Mouse (Mus musculus) spleen, postnatal 14 days (tissue): ENCODE measurements around the gene Cytip.

ENCODE experiments used
- DNase-seq, 2 experiments: peaks; one replicate each; pipeline ENCODE4 v3.0.0; 2021 to 2022; ENCODE audit warnings: low spot score in 2 of 2

Gene Cytip

DNA sequence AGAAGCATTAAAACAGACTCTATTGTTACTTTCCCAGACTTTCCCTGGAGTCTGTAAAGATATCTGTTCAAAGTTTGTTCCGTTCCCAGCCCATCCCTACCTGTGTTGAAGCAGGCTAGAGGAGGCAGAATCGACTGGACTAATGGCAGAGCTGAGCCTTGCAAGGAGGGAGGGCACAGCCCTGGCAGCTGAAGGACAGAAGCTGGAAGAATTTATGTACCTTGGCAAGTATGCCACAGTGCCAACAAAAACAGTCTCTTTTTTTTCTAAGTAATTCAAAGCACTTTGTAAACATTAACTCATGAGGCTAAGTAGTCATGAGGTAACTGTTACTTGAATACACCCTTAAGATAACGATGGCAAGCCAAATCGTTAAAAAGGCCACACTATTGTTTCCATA, at the start of gene Cytip:
Cytip (minus strand) TSS at position 187 of the 400 bp plus-strand sequence.
- no peak for DNase-seq

DNA sequence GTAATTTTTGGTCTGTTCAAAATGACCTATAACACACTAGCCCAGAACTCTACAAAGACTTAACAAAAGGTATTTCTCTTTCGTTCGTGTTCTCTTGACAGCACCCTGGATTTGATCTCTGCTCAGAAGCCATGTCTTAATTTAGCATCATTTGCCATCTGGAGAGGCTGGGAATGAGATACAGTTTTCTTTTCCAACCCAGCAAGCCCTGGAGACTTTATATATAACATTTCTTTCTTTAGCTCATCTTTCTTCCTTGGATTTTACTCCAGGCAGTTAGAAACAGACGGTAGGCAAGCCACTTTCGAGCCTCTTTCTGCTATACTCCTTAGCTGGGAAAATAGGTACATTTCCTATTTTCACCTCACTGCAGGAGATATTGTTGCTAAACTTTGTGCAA, 45.3 kb upstream of the Cytip start:
- DNase-seq, result no peak

DNA sequence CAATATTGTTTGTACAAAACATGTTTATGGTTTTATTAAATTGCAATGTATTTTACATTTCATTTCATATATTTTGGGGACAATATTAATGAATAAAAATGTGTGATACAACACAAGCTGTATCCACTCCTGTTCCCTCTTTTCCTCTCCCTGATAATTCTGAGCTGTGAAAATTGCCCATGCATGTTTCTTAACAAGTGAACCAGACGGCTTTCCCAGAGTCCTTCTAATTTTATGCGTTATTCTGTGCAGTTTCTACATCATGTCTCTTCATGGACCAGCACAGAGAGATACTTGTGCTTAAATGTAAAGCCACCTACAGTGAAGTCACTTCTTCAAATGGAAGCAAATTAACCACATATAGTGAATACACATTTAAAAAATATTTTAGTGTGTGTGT, 42.2 kb upstream of the Cytip start:
- DNase-seq, result no peak

DNA sequence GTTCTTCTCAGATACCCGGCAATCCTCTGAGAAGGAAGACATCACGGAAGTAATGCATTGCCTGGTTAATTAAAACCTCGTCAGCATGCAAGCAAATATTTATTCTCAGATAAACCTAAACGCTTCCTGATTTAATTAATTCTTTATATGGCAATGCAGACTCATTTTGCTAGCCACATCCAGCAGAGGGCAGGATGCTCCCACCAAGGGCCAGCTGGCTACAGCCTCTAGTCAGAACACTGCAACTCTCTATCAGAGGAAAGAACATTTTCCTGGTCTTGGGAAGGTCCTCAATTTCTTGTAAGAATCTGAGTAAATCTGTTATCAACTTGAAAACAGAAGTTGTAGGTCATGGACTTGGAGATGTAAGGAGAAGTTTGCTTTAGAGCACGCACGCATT, 4.1 kb upstream of the Cytip start:
- peak; percentile 11 to 44 for DNase-seq

DNA sequence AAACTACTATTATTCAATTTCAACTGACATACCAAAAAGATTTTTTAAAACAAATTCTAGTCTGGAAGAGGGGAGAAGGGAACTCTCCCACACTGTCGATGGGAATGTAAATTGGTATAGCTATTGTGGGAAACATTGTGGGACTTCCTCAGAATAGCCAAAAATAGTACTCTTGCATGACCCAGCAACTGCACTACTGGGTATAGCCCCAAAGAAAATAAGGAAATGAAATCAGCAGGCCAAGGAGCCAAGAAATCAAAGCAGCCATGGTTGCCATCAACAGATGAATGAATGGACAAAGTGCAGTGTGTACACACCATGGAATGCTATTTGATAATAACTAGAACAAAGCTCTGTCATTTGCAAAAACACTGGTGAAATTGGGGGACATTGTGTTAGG, 1.5 kb upstream of the Cytip start:
- DNase-seq, result no peak

DNA sequence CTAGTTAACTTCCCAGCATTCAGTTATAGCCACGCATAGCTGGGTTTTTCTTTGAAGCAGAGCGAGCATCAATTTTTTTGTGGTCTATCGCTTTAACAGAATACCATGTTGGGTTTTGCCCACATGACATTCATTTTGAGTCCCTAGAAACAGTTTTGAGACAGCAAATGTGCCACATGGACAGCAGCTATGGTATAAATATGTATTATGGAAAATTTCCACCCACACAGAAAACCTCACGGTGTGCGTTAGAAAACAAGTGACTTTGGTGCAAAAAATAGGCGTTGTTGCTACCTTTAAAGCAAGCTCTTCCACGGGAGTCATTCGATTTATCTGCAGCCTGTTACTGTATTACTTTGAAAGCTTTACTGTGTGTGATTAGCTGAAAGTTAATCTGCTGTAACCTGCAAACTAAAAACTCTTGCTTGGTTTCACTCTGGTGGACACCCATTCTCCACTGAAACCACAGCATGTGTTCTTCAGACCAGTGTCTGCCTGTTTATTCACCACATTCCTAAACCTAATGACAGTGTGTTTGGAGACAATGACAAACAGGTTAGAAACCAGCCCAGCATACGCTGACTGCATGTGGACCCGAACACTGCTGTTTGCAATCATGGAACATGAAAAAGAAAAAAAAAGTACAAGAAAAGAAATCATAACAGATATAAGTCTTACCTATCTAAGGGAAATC, 763 bp downstream of the Cytip start:
- no peak for DNase-seq

DNA sequence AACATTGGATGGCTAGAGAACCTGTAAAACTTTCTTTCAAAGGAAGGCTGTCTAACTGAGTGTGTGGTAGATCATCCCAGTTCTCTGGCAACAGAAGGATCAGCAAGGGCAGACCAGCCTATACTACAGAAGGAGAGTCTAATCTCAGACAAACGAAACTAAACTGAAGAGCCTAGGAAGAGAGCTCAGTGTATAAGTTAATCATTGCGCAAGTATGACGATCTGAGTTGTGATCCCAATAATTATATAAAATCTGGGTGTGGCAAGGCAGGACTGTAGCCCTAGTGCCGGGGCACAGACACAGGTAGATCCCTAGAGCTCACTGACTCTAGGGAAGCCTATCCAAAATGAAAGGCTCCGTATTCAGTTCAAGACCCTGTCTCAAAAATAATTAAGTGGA, 3.2 kb downstream of the Cytip start:
- DNase-seq, result no peak

DNA sequence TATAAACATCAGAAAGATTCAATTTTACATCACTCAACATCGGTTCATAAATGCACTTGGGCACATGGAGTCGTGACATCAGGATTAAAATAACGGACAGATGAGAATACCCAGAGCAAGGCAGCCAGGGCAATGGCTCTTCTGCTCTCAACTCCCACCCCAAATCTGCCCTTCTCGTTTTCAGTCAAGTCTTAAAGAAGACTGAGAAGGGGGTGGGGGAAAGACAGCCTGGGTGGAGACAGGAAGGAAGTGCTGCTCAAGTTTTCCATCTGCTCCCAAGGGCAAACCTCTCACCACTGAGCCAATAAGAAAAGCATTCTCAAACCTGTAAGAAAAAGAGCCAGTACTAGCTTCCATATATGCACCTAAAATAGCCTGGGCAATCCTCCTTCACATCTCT, 5.8 kb downstream of the Cytip start:
- no peak for DNase-seq

DNA sequence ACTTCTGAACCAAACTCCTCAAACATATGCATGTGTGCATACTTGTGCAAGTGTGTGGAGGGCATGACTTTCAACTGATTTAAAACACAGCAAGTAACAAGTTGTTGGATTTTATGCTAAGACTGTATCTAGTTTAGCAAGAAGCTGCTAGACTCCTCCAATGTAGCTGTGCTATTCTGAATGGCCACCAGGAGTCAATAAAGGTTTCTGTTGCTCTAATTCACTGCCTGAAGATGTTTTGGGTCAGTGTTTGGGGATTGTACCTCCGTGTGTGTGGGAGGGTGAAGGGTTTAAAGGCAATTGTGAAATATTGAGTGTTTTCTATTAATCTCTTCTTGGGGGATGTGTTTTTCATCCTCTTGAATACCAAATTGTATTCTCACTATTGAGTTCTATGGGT, 6.4 kb downstream of the Cytip start:
- no peak for DNase-seq

DNA sequence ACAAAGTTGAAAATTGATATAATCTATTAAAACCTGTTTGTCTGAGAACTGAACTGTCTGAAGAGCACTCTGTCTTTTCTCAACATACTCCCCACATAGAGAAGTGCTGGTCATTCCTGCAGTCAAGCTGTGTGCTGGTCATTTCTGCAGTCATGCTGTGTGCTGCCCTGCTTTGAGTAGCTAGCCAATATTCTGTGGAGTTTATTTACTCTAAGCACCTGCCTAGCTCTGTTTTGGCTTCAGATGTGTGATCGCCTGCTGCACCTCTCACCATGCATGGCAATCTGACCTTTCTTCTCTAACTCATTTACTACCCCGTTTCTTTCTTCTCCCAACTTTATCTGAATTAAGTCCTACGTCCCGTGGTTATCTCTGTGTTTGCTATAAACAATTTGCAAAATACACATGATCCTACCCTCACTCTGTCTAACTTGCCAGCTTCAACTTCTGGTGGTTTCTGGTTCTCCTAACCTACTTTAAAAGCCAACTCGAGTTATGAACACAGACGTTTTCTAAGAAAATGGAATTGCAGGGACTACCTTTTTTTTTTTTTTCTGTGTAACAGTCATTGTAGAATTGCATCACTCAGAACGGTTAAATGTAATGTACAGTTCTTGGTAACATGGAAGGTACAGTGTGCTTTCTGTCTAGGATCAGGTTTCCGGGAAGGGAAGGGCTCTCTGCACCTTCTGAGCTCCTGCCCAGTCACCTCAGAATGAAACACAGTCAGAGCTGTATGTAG, 7.9 kb downstream of the Cytip start:
- no peak for DNase-seq

DNA sequence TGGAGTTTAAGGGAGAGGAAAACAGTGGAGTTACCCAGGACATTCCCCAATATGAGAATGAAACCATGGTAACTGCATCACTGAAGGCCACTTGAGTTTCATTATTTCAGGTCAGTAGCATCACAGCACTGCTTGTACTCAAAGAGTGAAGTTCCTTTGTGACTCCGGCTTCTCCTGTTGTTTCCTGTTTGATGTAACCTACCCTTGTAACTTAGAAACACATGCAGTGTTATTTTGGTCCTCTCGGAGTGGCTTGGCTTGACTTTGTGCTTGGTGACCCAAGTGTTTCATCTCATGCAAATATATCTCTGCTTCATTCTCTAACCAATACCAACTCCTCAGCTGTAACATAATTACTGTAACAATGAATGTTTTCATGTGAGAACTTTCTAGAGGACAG, 11.1 kb downstream of the Cytip start:
- DNase-seq, result no peak

DNA sequence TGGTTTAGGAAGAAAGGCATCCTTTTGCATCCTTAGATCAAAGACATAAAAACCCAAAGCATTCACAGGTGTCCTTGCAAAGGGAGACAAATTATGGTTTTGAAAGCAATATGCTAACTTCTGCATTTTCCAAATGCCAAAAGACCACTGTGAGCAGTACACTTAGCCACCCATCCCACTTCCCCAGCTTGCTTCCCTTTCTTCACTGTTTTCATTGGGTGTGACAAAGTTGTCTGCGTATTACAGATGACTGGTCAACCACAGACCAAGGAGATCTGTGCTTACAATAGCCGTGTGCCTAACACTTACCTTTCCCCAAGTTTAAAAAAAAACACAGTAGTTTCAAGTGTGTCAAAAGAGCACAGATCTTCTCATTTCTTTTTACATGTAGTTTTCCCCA, 11.7 kb downstream of the Cytip start:
- no peak for DNase-seq

DNA sequence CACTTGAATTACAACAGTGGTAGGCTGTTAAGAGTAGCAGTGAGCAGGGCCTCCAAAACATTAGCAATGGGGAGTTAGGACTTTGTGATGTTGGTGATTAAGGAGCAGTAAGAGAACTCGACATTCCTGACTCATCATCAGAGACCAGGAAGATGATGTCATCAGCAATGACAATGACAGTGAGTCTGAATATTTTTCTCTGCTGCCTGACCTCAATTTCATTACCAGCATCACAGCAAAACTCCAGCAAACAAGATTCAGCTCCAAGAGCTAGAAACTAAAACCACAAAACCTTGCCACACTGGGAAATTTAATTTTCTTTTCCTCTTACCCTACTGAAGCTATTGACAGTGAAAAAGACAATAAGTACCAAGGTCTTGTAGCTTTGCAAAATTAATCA, 14.6 kb downstream of the Cytip start:
- DNase-seq, result no peak

DNA sequence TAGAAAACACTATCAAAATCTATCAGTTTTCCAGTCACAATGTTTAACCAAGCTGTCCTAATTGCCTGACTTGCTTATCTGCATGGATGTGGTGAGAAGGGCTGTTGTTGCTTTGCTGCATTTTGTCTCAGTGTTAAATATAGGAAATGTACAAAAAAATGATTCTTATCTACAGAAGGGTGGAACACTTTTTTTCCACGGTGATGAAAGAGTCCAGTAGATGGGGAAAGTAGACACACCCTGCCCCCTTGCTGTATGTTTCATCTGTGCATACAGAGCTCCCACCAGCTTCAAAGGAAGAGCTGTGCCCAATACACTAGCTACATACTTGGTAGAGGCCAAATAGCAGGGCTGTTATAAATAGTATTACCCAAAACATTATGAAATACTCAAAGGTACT, 16.3 kb downstream of the Cytip start:
- no peak for DNase-seq

DNA sequence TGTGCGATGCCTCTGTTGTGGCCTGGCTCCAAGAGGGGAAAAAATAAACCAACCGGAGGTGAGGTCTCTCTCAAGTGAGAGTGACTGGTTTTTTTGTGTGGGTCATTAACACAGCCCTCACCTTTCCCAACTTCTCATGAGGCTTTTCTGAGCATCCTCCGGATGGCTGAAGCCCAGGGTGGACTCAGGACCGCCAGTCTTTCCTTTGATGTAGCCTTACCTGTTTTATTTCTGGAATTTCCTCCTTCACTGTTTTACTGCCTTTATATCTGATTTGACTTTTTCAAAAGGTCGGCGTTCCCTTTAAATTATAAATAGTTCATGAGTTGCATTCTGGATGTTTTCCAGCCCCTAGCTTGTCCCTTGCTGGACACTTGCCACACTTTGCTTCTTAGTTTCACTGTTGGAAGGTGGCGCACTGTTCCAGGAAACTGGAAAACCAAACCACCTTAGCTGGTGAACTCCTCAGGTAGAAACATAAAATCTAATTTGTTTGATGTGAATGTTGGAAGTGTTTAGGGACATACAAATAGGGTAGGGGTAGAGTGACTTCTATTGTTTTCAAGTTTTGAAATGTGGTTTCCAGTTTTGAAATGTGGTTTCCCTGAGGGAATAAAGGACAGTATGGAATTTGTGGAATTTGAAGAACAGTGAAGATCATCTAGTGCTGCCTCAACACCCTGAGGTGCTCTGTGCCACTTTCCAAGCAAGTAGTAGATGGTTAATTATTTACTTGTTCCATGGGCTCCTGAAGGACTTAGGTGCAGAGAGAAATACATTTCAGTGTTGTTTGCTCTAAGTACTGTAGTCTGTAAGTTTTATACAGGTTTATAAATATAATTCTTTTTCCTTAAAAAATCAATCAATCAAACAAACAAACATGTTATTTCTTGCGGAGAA, 19.7 kb downstream of the Cytip start:
- no peak for DNase-seq

DNA sequence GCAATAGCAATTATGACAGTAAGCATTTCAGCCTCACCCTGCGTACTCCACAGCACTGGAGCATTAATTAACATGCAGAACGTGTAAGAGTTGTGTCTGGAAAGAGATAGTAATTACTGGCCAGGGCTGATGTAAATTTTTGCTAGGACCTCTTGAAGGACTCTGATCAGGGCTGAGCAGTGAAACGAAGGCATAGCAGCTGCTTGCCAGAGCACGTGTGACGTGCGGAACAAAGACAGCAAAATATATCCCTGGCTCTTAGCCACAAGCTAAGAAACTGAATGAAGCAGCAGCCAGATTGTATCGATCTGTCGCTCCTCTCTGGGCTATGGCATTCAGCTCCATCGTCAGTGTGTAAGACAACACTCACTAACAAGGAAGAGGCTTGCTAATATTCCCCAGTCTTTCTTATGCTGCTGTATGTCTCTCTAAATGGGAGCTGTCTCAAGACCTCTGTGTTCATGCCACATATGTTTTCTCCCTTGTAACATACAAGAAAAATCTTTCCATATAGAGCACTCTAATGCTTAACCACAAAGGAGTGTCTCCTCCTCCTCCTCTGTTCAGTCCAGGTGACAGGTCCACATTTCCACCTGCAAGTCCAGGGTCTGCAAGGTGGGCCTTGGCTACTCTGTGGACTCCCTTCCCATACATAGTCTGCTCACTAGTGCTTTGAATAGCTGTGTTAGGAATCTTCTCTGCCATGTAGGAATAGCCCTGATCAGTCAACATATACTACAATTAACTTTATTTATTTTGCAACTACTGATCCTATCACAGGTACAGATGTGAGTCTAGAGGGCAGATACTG, 20.7 kb downstream of the Cytip start:
- no peak for DNase-seq

DNA sequence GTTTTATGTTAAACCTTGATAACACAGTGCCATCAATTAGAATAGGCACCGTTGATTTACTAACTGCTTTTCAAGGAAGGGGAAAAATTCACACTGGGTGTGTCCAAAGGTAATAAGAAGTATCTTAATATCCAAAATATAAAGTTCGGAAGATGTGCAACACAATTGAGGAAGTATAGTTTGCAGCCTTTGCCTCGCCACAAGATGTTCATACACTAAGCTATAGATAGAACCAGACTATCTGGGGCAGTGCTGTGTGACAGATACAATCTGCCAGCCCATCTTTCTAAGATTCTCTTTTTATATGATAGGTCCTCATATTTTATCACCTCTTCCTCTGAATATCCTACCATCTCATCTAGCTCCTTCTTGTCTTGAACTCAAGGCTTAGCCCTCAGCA, 22.4 kb downstream of the Cytip start:
- DNase-seq, result no peak

DNA sequence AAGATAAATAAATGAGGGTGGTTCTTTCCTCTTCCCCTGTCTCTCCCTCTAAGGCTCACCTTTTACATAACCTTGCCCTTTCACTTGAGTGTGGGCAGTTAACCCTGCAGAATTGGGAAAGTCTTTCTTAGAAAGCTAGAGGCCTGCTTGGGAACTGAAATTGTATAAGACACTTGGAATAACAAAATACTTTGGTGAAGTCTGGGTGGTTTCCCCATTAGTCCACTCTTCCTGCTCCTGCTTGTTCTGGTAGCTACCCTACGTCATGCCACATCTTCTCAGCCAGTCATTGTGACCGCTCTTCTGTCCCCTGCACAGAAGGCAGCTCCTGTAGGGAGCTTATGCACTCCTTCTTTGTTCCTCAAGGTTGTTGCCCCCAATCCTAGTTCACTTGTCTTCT, 26.2 kb downstream of the Cytip start:
- DNase-seq, result no peak

DNA sequence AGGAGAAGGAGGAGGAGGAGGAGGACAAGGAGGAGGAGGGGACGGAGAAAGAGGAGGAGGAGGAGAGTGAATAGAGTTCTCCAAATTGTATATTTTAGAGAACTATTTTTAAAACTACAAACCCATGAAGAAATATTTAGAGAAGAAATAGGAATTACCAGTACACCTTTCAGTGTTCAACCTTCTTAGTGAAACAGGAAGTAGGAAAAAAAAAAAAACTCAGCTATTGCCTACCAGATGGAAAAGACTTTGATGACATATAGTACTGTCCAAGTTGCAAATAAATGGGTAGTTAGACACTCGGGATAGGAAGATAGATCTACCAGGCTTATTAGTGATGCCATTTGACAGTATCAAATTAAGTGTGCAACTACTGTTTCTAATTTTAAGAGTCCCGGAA, 27.7 kb downstream of the Cytip start:
- no peak for DNase-seq

DNA sequence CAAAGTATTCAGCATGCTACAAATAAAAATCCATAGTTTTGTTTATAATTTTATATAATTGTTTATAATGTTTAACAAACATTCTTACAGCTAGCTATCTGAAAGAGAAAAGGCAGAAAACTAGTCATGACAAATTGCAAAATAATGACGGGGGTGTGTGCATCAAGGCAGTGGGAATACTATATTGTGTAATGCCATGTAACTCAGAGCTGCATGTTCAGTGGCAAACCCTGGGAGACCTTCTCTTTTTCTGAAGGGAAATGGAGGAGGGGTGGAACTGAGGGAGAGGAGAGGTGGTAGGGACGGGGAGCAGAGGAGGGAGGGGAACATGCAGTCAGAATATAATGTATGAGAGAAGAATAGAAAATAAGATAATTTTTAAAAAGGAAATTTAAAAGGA, 28.6 kb downstream of the Cytip start:
- no peak for DNase-seq

DNA sequence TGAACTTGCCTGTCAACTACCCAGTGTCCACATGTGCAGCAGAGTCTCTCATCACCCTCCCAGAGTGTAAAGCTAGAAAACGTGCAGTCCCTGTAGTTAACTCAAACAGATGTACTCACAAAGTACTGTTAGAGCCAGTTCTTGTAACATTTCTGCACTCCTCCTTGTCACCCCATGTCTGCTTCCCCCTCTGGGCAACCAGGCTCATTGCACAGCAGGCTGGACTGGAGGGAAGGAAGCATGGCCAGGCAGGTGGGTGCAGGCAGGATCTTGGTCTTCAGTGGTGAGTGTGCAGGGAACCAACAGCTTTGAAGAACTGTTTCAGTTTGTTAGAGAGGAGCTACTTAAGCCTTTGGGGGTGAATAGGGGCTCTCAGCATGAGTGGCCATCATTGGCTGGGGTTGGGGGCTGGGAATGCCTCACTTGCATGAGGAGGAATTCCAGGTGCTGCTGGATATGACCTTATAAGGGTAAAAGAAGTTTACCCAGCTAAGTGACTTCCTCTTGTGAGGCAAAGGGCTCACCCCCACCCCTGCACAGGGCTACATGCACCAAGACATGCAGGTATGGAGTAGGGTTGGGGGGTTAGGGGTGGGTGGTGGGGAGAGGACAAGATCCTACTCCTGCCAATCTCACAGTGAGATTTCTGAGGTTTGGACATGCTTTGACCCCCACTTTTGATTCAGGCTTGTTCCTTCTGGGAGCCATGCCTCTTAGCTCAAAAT, 31.7 kb downstream of the Cytip start:
- no peak for DNase-seq
